Mouse (Mus musculus): ENCODE measurements around the gene Prkd2. TPM values are rescaled to one million over a fixed set of nuclear protein-coding genes. Genes with fewer than 3 reads are reported as not detected.

The Prkd2 gene
- polyA plus RNA-seq, 1 experiment from 2014 or later = 16.2 TPM

DNA sequence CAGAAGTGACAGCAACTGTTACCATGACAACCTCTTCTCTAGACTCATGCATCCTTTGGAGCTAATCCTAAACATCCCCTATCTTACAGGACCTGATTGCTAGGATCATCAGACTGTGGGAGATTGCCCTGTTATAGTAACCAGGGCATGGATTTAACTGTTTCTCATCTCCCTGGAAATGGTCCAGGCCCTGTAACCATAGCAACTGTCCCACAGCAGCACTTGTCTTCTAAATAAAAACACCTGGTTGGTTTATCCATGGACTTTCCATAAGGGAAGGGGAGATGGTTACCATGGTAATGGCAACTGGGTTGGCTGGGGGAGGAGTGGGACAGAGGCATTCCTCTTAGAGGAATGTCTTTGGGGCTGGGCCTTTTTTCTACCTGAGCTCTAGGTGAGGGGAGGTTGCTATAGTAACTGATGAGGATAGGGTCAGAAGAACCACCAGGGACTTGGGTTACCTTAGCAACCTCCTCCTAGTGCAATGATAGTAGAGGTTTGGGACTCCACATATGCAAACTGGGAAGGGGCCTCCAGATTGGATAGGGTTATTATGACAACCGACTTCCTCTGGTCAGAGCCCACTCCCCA, 27.3 kb upstream of the Prkd2 start, which contains the start of gene Strn4:
Strn4 (plus strand) TSS at position 539 of the 591 bp plus-strand sequence.
- WGBS = 7% methylated on average over 1 of the region's 1 CpGs
- peaks cover 64% of the 10 kb centered on the region for H3K4me1 ChIP-seq (replicated peaks)
- peak; percentile 57 for ATAC-seq (ENCODE audit: insufficient number of reproducible peaks, insufficient read depth, low FRiP score, low TSS enrichment, low read depth)

GRCm38 (mm10) chr7:16816078-16816474, 26.6 kb upstream of the Prkd2 start:
- 0% methylated on average over 39 of the region's 55 CpGs for WGBS
- peak; percentile 50 for ATAC-seq (ENCODE audit: insufficient number of reproducible peaks, insufficient read depth, low FRiP score, low TSS enrichment, low read depth)

More for the DNA sequence above, 27.3 kb upstream of the Prkd2 start, which contains the start of gene Strn4:
- Histone ChIP-seq H3K36me3 (peaks cover 29% of the 10 kb centered on the region), H3K27ac (peak within 1 kb of the TSS; percentile 99), H3K4me3 (replicated peaks) (peak within 1 kb of the TSS; percentile 96), H3K4me2 (peak within 1 kb of the TSS; percentile 89), H3K9me3 (no peaks in the 10 kb centered on the region), H3K27me3 (peaks cover 24% of the 10 kb centered on the region), H3K9ac (replicated peaks) (peak within 1 kb of the TSS; percentile 99)

GRCm38 (mm10) chr7:16816475-16817122, 26.1 kb upstream of the Prkd2 start, which contains the start of gene Fkrp:
Gene Fkrp, minus strand, starts transcription at chr7:16816732.
- peaks cover 63% of the 10 kb centered on the region for H3K4me1 ChIP-seq (replicated peaks)
- H3K4me2 ChIP-seq = peak within 1 kb of the TSS; percentile 89
- WGBS = 1% methylated on average over 62 of the region's 64 CpGs

More at GRCm38 (mm10) chr7:16816078-16816474, 26.6 kb upstream of the Prkd2 start:
- Histone ChIP-seq H3K4me3 (replicated peaks) (peak overlapping the region; percentile 96), H3K4me2 (peak overlapping the region; percentile 89), H3K9me3 (no peaks in the 10 kb centered on the region), H3K4me1 (replicated peaks) (peaks cover 64% of the 10 kb centered on the region), H3K27me3 (peaks cover 18% of the 10 kb centered on the region), H3K27ac (peak overlapping the region; percentile 99), H3K9ac (replicated peaks) (peak overlapping the region; percentile 99), H3K36me3 (peaks cover 27% of the 10 kb centered on the region)

GRCm38 (mm10) chr7:16817693-16818092, 25.0 kb upstream of the Prkd2 start:
- H3K4me1 ChIP-seq (replicated peaks) = peaks cover 60% of the 10 kb centered on the region
- H3K9ac ChIP-seq (replicated peaks) = peak overlapping the region; percentile 99
- H3K27ac ChIP-seq = no peak overlapping the region
- H3K9me3 ChIP-seq = no peaks in the 10 kb centered on the region
- peak overlapping the region; percentile 89 for H3K4me2 ChIP-seq
- H3K27me3 ChIP-seq = peaks cover 2% of the 10 kb centered on the region; the same call in 1 of the 2 replicates
- ATAC-seq (ENCODE audit: insufficient number of reproducible peaks, insufficient read depth, low FRiP score, low TSS enrichment, low read depth) = no peak
- H3K4me3 ChIP-seq (replicated peaks) = peak overlapping the region; percentile 96
- WGBS = 58% methylated on average over 3 of the region's 3 CpGs
- H3K36me3 ChIP-seq = peaks cover 36% of the 10 kb centered on the region

More at GRCm38 (mm10) chr7:16816475-16817122, 26.1 kb upstream of the Prkd2 start, which contains the start of gene Fkrp:
- peaks cover 13% of the 10 kb centered on the region for H3K27me3 ChIP-seq
- H3K36me3 ChIP-seq = peaks cover 28% of the 10 kb centered on the region
- peak; percentile 54 for ATAC-seq (ENCODE audit: insufficient number of reproducible peaks, insufficient read depth, low FRiP score, low TSS enrichment, low read depth)
- peak within 1 kb of the TSS; percentile 99 for H3K27ac ChIP-seq
- H3K4me3 ChIP-seq (replicated peaks) = peak within 1 kb of the TSS; percentile 96
- no peaks in the 10 kb centered on the region for H3K9me3 ChIP-seq
- H3K9ac ChIP-seq (replicated peaks) = peak within 1 kb of the TSS; percentile 99

- Histone ChIP-seq H3K4me3 (replicated peaks) (no peak overlapping the region), H3K27ac (no peak overlapping the region), H3K4me1 (replicated peaks) (peaks cover 58% of the 10 kb centered on the region), H3K36me3 (peaks cover 42% of the 10 kb centered on the region), H3K9me3 (no peaks in the 10 kb centered on the region), H3K9ac (replicated peaks) (0 out of 2 replicates have a peak overlapping the region, but pooled peaks have one; percentile 23), H3K27me3 (no peaks in the 10 kb centered on the region), H3K4me2 (no peak overlapping the region)
- ATAC-seq (ENCODE audit: insufficient number of reproducible peaks, insufficient read depth, low FRiP score, low TSS enrichment, low read depth) = no peak
- 82% methylated on average over 5 of the region's 5 CpGs for WGBS
These were observed 22.9 kb upstream of the Prkd2 start for GRCm38 (mm10) chr7:16819794-16820193.

- H3K9me3 ChIP-seq = no peaks in the 10 kb centered on the region
- H3K36me3 ChIP-seq = peaks cover 47% of the 10 kb centered on the region
- H3K9ac ChIP-seq (replicated peaks) = 0 out of 2 replicates have a peak overlapping the region, but pooled peaks have one; percentile 23
- no peak overlapping the region for H3K27ac ChIP-seq
- no peak overlapping the region for H3K4me3 ChIP-seq (replicated peaks)
- 72% methylated on average over 5 of the region's 5 CpGs for WGBS
- H3K4me1 ChIP-seq (replicated peaks) = peaks cover 53% of the 10 kb centered on the region
- no peak for ATAC-seq (ENCODE audit: insufficient number of reproducible peaks, insufficient read depth, low FRiP score, low TSS enrichment, low read depth)
- no peak overlapping the region for H3K4me2 ChIP-seq
- no peaks in the 10 kb centered on the region for H3K27me3 ChIP-seq
These were observed 22.4 kb upstream of the Prkd2 start for GRCm38 (mm10) chr7:16820271-16820763.

DNA sequence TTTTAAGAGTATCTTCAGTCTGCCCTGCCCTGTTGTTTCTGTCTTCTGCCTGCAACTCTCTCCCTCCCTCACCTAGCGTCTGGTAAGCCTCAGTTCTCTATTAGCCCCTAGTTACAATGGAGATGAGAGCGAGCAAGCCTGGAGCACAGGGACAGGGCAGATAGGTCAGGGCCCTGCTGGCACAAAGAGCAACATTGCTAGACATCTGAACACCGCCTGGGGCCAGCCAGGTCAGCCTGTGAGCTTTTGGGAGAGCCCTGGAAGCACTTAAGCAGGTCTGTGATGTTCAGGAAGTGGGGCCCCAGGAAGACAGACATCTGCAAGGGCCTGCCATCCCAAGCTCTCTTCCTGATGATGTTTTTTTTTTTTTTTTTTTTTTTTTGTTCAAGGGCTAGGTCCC, 21.6 kb upstream of the Prkd2 start:
- 23% methylated on average over 3 of the region's 3 CpGs for WGBS
- H3K9ac ChIP-seq (replicated peaks) = no peak overlapping the region
- no peak overlapping the region for H3K27ac ChIP-seq
- peaks cover 55% of the 10 kb centered on the region for H3K36me3 ChIP-seq
- no peak for ATAC-seq (ENCODE audit: insufficient number of reproducible peaks, insufficient read depth, low FRiP score, low TSS enrichment, low read depth)
- H3K4me1 ChIP-seq (replicated peaks) = peaks cover 48% of the 10 kb centered on the region
- H3K4me2 ChIP-seq = no peak overlapping the region
- no peaks in the 10 kb centered on the region for H3K27me3 ChIP-seq
- H3K9me3 ChIP-seq = no peaks in the 10 kb centered on the region
- H3K4me3 ChIP-seq (replicated peaks) = no peak overlapping the region

- no peak overlapping the region for H3K4me2 ChIP-seq
- no peak for ATAC-seq (ENCODE audit: insufficient number of reproducible peaks, insufficient read depth, low FRiP score, low TSS enrichment, low read depth)
These were observed 21.0 kb upstream of the Prkd2 start for GRCm38 (mm10) chr7:16821669-16822101.

DNA sequence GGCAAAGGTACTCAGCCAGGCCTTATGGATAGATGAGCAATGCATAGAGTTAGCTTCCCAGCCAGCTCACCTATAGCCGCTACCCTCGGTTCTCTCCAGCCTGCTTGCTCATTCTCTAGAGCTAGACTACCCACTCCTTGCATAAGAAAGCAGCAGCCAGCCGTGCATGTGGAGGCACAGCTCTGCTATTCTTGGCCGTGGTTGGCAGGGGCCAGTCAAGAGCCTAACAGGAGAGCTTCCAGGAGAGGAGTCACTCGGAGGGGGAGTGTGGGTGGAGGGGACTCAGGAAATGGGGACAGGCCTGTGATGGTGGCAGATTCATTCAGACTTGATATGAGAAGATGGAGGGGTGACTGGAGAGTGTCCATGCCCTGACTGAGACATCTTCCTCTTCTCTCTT, 19.0 kb upstream of the Prkd2 start:
- Histone ChIP-seq H3K9ac (replicated peaks) (0 out of 2 replicates have a peak overlapping the region, but pooled peaks have one; percentile 23), H3K4me1 (replicated peaks) (peaks cover 30% of the 10 kb centered on the region), H3K27ac (no peak overlapping the region), H3K4me3 (replicated peaks) (no peak overlapping the region), H3K9me3 (no peaks in the 10 kb centered on the region), H3K27me3 (no peaks in the 10 kb centered on the region), H3K36me3 (peaks cover 79% of the 10 kb centered on the region), H3K4me2 (no peak overlapping the region)
- ATAC-seq (ENCODE audit: insufficient number of reproducible peaks, insufficient read depth, low FRiP score, low TSS enrichment, low read depth) = no peak
- 78% methylated on average over 5 of the region's 5 CpGs for WGBS

More at GRCm38 (mm10) chr7:16821669-16822101, 21.0 kb upstream of the Prkd2 start:
- Histone ChIP-seq H3K27ac (no peak overlapping the region), H3K9me3 (no peaks in the 10 kb centered on the region), H3K4me1 (replicated peaks) (peaks cover 48% of the 10 kb centered on the region), H3K4me3 (replicated peaks) (no peak overlapping the region), H3K36me3 (peaks cover 61% of the 10 kb centered on the region), H3K9ac (replicated peaks) (no peak overlapping the region), H3K27me3 (no peaks in the 10 kb centered on the region)
- 76% methylated on average over 4 of the region's 4 CpGs for WGBS

- no peak overlapping the region for H3K4me3 ChIP-seq (replicated peaks)
- WGBS = 87% methylated on average over 10 of the region's 10 CpGs
- H3K9ac ChIP-seq (replicated peaks) = no peak overlapping the region
- H3K27me3 ChIP-seq = no peaks in the 10 kb centered on the region
- no peak overlapping the region for H3K4me2 ChIP-seq
- no peaks in the 10 kb centered on the region for H3K9me3 ChIP-seq
- no peak for ATAC-seq (ENCODE audit: insufficient number of reproducible peaks, insufficient read depth, low FRiP score, low TSS enrichment, low read depth)
- H3K27ac ChIP-seq = no peak overlapping the region
- peaks cover 90% of the 10 kb centered on the region for H3K36me3 ChIP-seq
- peaks cover 10% of the 10 kb centered on the region; the same call in 1 of the 2 replicates for H3K4me1 ChIP-seq (replicated peaks)
These were observed 16.9 kb upstream of the Prkd2 start for GRCm38 (mm10) chr7:16825785-16826184.

DNA sequence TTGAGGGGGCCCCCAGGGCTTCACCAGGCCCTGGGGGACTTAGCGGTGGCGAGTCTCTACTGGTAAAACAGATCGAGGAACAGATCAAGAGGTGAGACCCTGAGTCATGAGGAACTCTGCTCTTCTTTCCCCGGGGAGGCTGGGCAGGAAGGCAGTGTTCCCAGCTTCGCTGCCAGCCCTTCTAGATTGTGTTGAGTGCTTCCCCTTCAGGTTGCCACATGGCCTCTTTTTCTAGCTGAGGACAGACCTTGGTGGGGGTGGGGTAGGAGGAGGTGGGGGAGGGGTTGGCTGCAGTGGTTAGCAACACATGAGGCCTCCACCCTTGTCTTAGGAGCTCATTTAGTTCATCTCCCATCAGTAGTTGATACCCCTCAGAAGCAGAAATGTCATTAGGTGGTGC, 16.1 kb upstream of the Prkd2 start:
- H3K9me3 ChIP-seq = no peaks in the 10 kb centered on the region
- 0 out of 2 replicates have a peak overlapping the region, but pooled peaks have one; percentile 17 for H3K27ac ChIP-seq
- H3K4me3 ChIP-seq (replicated peaks) = no peak overlapping the region
- H3K27me3 ChIP-seq = no peaks in the 10 kb centered on the region
- 83% methylated on average over 5 of the region's 5 CpGs for WGBS
- H3K4me2 ChIP-seq = no peak overlapping the region
- H3K9ac ChIP-seq (replicated peaks) = no peak overlapping the region
- peaks cover 4% of the 10 kb centered on the region; the same call in 1 of the 2 replicates for H3K4me1 ChIP-seq (replicated peaks)
- ATAC-seq (ENCODE audit: insufficient number of reproducible peaks, insufficient read depth, low FRiP score, low TSS enrichment, low read depth) = no peak
- H3K36me3 ChIP-seq = peaks cover 97% of the 10 kb centered on the region

Measured in limb, embryonic 12.5 days (tissue).